Mouse (Mus musculus) effector memory CD4-positive, alpha-beta T cell, adult 5 months (primary cell): ENCODE data around the gene Nexmif. TPM values are rescaled to one million over a fixed set of nuclear protein-coding genes. Genes with fewer than 3 reads are reported as not detected.

Experiments
- polyA plus RNA-seq: library from polyadenylated mRNA; unstranded; fragments of 100-300 nt; shearing (Covaris generic); gene quantifications from one replicate; pipeline ENCODE4 v1.2.1, GENCODE M21; 2017

The Nexmif gene
- not detected for polyA plus RNA-seq

GRCm38 (mm10) chrX:104200736-104201591 is at the start of gene Nexmif:
Nexmif (minus strand) TSS chrX:104201185.

Other genes starting within 250 kb of the Nexmif start
- gene Rlim, start 219.9 kb downstream of the Nexmif start, polyA plus RNA-seq: 66.1 TPM
- 13.9 TPM for gene Abcb7, start 212.7 kb upstream of the Nexmif start, polyA plus RNA-seq